Mouse (Mus musculus): ENCODE measurements around the gene Isl2. TPM values are rescaled to one million over a fixed set of nuclear protein-coding genes. Genes with fewer than 3 reads are reported as not detected.
A peak's percentile ranks its signal among the peaks of the same experiment; 100 is the strongest.

Gene Isl2
- total and polyA plus RNA-seq, 3 experiments = 0.47 to 0.56 (median 0.55) TPM

- Histone ChIP-seq H3K27me3 (replicated peaks) (no peaks in the 10 kb centered on the region), H3K79me2 (replicated peaks; ENCODE audit: control insufficient read depth, extremely low read depth, insufficient read depth, poor library complexity, severe bottlenecking) (no peaks in the 10 kb centered on the region), H3K4me2 (ENCODE audit: insufficient read depth, low read depth, poor library complexity, severe bottlenecking) (no peak overlapping the region), H3K4me3 (replicated peaks in 1 of 3; ENCODE audit: low read depth in 2 of 3, low read length in 2 of 3, poor library complexity in 1 of 3) (no peak overlapping the region), H3K4me1 (ENCODE audit: control insufficient read depth in 1 of 2, insufficient read depth in 2 of 2) (peaks cover 0 to 2% of the 10 kb centered on the region in 2 experiments; a peak in 2 of 4 replicates), H3K9ac (ENCODE audit: insufficient read depth, low read depth) (no peak overlapping the region), H3K36me3 (replicated peaks in 1 of 2; ENCODE audit: control insufficient read depth in 1 of 2, insufficient read depth in 1 of 2, low read length in 1 of 2) (no peaks in the 10 kb centered on the region), H3K27ac (ENCODE audit: insufficient read depth, low read depth) (no peak overlapping the region), H3K9me3 (replicated peaks; ENCODE audit: low read length) (no peaks in the 10 kb centered on the region)
- TF ChIP-seq MXI1 (IDR thresholded peaks at IDR 0.05; ENCODE audit: low read depth, low read length) (no peak), ZMIZ1 (IDR thresholded peaks at IDR 0.05; ENCODE audit: low read depth, low read length) (no peak), ZNF384 (IDR thresholded peaks at IDR 0.05; ENCODE audit: low read depth, low read length) (no peak), RAD21 (IDR thresholded peaks at IDR 0.05; ENCODE audit: low read depth, low read length) (no peak), CTCF (conservative IDR thresholded peaks at IDR 0.05 in 1 of 2, IDR thresholded peaks at IDR 0.05 in 1 of 2; ENCODE audit: low read depth in 2 of 2, low read length in 2 of 2) (no peak), JUND (conservative IDR thresholded peaks at IDR 0.05; ENCODE audit: low read depth, low read length) (no peak), USF2 (conservative IDR thresholded peaks at IDR 0.05; ENCODE audit: low read depth, low read length) (no peak)
- dilution Hi-C loops (cut with MboI; ENCODE audit: extremely low pct_ligation_motif_present, extremely low pct_unique_long_range_greater_than_20kb, low sequenced_read_pairs) = no loop called here
- DNase-seq (ENCODE audit: extremely low read depth) = no peak
- in situ Hi-C loops (cut with MboI; ENCODE audit: low pct_ligation_motif_present, low pct_unique_long_range_greater_than_20kb, low sequenced_read_pairs) = no loop called here
Measured at GRCm38 (mm10) chr9:55571071-55571470, 32.6 kb downstream of the Isl2 start.

GRCm38 (mm10) chr9:55576571-55576970 lies 38.1 kb downstream of the Isl2 start:
- Histone ChIP-seq H3K36me3 (replicated peaks in 1 of 2; ENCODE audit: control insufficient read depth in 1 of 2, insufficient read depth in 1 of 2, low read length in 1 of 2) (no peaks in the 10 kb centered on the region), H3K27ac (ENCODE audit: insufficient read depth, low read depth) (no peak overlapping the region), H3K27me3 (replicated peaks) (no peaks in the 10 kb centered on the region), H3K79me2 (replicated peaks; ENCODE audit: control insufficient read depth, extremely low read depth, insufficient read depth, poor library complexity, severe bottlenecking) (no peaks in the 10 kb centered on the region), H3K4me1 (ENCODE audit: control insufficient read depth in 1 of 2, insufficient read depth in 2 of 2) (peaks cover 0 to 10% of the 10 kb centered on the region in 2 experiments; a peak in 2 of 4 replicates), H3K4me3 (replicated peaks in 1 of 3; ENCODE audit: low read depth in 2 of 3, low read length in 2 of 3, poor library complexity in 1 of 3) (no peak overlapping the region), H3K9ac (ENCODE audit: insufficient read depth, low read depth) (no peak overlapping the region), H3K9me3 (replicated peaks; ENCODE audit: low read length) (no peaks in the 10 kb centered on the region), H3K4me2 (ENCODE audit: insufficient read depth, low read depth, poor library complexity, severe bottlenecking) (no peak overlapping the region)
- dilution Hi-C loops (cut with MboI; ENCODE audit: extremely low pct_ligation_motif_present, extremely low pct_unique_long_range_greater_than_20kb, low sequenced_read_pairs) = no loop called here
- DNase-seq (ENCODE audit: extremely low read depth) = peak; percentile 3
- TF ChIP-seq SIN3A (IDR thresholded peaks at IDR 0.05; ENCODE audit: low read length) = no peak
- in situ Hi-C loops (cut with MboI; ENCODE audit: low pct_ligation_motif_present, low pct_unique_long_range_greater_than_20kb, low sequenced_read_pairs) = no loop called here

GRCm38 (mm10) chr9:55581414-55581813 lies 42.9 kb downstream of the Isl2 start:
- H3K4me3 ChIP-seq (replicated peaks in 1 of 3; ENCODE audit: low read depth in 2 of 3, low read length in 2 of 3, poor library complexity in 1 of 3) = no peak overlapping the region
- dilution Hi-C loops (cut with MboI; ENCODE audit: extremely low pct_ligation_motif_present, extremely low pct_unique_long_range_greater_than_20kb, low sequenced_read_pairs) = no loop called here
- no peaks in the 10 kb centered on the region for H3K27me3 ChIP-seq (replicated peaks)
- in situ Hi-C loops (cut with MboI; ENCODE audit: low pct_ligation_motif_present, low pct_unique_long_range_greater_than_20kb, low sequenced_read_pairs) = no loop called here
- no peak overlapping the region for H3K27ac ChIP-seq (ENCODE audit: insufficient read depth, low read depth)
- TF ChIP-seq JUND (conservative IDR thresholded peaks at IDR 0.05; ENCODE audit: low read depth, low read length) (no peak), CHD2 (IDR thresholded peaks at IDR 0.05; ENCODE audit: low read length) (no peak), CHD1 (IDR thresholded peaks at IDR 0.05; ENCODE audit: low read depth, low read length) (no peak), MXI1 (IDR thresholded peaks at IDR 0.05; ENCODE audit: low read depth, low read length) (no peak), JUN (IDR thresholded peaks at IDR 0.05; ENCODE audit: insufficient read depth, low read depth, low read length) (no peak), EP300 (IDR thresholded peaks at IDR 0.05; ENCODE audit: low read length) (no peak), ELF1 (IDR thresholded peaks at IDR 0.05; ENCODE audit: low read depth, low read length) (no peak), MEF2A (IDR thresholded peaks at IDR 0.05; ENCODE audit: borderline replicate concordance, low read depth, low read length) (no peak), NELFE (IDR thresholded peaks at IDR 0.05; ENCODE audit: low read depth, low read length) (no peak), ZC3H11A (IDR thresholded peaks at IDR 0.05; ENCODE audit: low read depth, low read length) (no peak), MAX (IDR thresholded peaks at IDR 0.05; ENCODE audit: low read length) (no peak), ZMIZ1 (IDR thresholded peaks at IDR 0.05; ENCODE audit: low read depth, low read length) (no peak), E2F4 (IDR thresholded peaks at IDR 0.05; ENCODE audit: insufficient replicate concordance, low read depth, low read length) (no peak), CTCF (conservative IDR thresholded peaks at IDR 0.05 in 1 of 2, IDR thresholded peaks at IDR 0.05 in 1 of 2; ENCODE audit: low read depth in 2 of 2, low read length in 2 of 2) (no peak), MAZ (IDR thresholded peaks at IDR 0.05; ENCODE audit: low read depth, low read length) (no peak), POLR2A (IDR thresholded peaks at IDR 0.05; ENCODE audit: low read depth, low read length) (no peak), USF1 (IDR thresholded peaks at IDR 0.05; ENCODE audit: low read depth, low read length) (no peak), TBP (conservative IDR thresholded peaks at IDR 0.05; ENCODE audit: low read depth, low read length) (no peak)
- no peak for DNase-seq (ENCODE audit: extremely low read depth)
- no peaks in the 10 kb centered on the region for H3K36me3 ChIP-seq (replicated peaks in 1 of 2; ENCODE audit: control insufficient read depth in 1 of 2, insufficient read depth in 1 of 2, low read length in 1 of 2)
- H3K79me2 ChIP-seq (replicated peaks; ENCODE audit: control insufficient read depth, extremely low read depth, insufficient read depth, poor library complexity, severe bottlenecking) = no peaks in the 10 kb centered on the region
- no peak overlapping the region for H3K9ac ChIP-seq (ENCODE audit: insufficient read depth, low read depth)
- H3K4me1 ChIP-seq (ENCODE audit: control insufficient read depth in 1 of 2, insufficient read depth in 2 of 2) = peaks cover 0 to 4% of the 10 kb centered on the region in 2 experiments; a peak in 2 of 4 replicates
- H3K9me3 ChIP-seq (replicated peaks; ENCODE audit: low read length) = no peaks in the 10 kb centered on the region
- no peak overlapping the region for H3K4me2 ChIP-seq (ENCODE audit: insufficient read depth, low read depth, poor library complexity, severe bottlenecking)

All from CH12.LX (cell line).